Mouse (Mus musculus): ENCODE data around the gene Gpr174. TPM values are rescaled to one million over a fixed set of nuclear protein-coding genes. Genes with fewer than 3 reads are reported as not detected.
"Not testable (repeated sequence)": the region's sequence is repeated elsewhere in the genome, so short reads cannot be mapped to it uniquely, and the experiment has no call there.

Gpr174 gene
- polyA plus RNA-seq (2012; ENCODE audit: insufficient read depth, insufficient read length, missing spikeins): not detected in 2 replicates

DNA sequence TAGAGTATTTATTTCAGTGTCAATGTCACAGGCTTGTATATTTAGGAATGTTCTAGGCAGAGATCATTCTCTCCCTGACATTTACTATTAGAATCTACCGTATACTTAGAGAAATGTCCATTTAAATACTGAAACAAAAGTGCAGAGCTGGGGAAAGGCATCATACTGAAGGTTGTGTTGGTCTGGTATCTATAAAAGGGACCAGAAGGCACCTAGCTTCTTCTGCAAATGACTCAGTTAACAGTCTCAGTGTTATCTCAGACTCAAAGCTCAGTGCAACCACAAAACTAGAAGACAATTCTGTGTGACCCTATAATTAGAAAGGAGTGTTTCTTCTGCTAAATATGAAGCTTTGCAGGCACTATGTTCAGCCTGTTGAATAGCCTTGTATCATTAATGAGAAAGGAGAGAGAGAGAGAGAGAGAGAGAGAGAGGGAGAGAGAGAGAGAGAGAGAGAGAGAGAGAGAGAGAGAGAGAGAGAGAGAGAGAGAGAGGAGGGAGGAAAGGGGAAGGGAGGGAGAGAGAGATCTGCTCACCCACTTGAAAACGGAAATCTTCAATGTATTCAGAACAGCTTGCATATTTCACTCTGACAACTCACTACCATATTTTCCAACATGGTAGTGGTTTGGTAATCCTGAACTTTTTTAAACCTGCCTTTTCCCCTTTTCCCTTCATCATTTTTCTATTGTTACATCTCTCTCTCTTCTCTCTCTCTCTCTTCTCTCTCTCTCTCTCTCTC is at the start of gene Gpr174:
Gene Gpr174, plus strand, starts transcription at position 393 of the 742 bp plus-strand sequence.
- Histone ChIP-seq H3K27ac (ENCODE audit: insufficient read depth, low read depth, low read length) (no peak within 1 kb of the TSS), H3K4me1 (ENCODE audit: control insufficient read depth, insufficient read depth, low read length) (peaks cover 3% of the 10 kb centered on the region; the same call in 1 of the 2 replicates), H3K4me3 (ENCODE audit: insufficient read depth, low read length) (no peak within 1 kb of the TSS)
- TF ChIP-seq CTCF (IDR thresholded peaks at IDR 0.05; ENCODE audit: low read depth, low read length): no peak
- TF ChIP-seq POLR2A (IDR thresholded peaks at IDR 0.05; ENCODE audit: borderline replicate concordance, low read depth, low read length): no peak

DNA sequence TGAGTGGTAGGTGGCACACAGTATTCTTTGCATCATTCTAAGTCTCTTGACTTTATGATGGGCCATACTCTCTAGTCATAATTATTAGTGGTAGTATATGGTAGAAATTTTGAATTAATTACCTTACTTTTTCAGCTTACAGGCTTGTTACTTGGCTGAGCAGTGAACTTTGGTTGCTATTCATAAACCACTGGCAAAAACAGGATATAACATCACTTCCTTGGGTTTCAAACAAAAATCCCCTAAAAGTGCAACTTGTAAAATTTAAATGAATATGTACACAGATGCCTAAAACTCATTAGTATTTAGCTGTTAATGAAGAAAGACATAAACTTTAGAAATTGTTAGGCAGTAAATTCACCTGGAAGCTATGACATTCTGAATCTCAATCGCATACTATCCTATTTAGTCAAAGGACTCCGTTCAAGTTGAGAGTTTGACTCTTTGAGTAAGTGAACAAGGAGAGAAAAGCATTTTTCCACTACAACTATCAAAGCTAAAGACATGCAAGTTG is 38.0 kb upstream of the Gpr174 start:
- Histone ChIP-seq H3K4me1 (ENCODE audit: control insufficient read depth, insufficient read depth, low read length) (peaks cover 3% of the 10 kb centered on the region; the same call in 1 of the 2 replicates), H3K4me3 (ENCODE audit: insufficient read depth, low read length) (no peak overlapping the region), H3K27ac (ENCODE audit: insufficient read depth, low read depth, low read length) (no peak overlapping the region; the same call in 1 of the 2 replicates)
- TF ChIP-seq CTCF (IDR thresholded peaks at IDR 0.05; ENCODE audit: low read depth, low read length) (no peak), POLR2A (IDR thresholded peaks at IDR 0.05; ENCODE audit: borderline replicate concordance, low read depth, low read length) (no peak)

GRCm38 (mm10) chrX:107224846-107225245 is 30.8 kb upstream of the Gpr174 start:
- H3K4me1 ChIP-seq (ENCODE audit: control insufficient read depth, insufficient read depth, low read length): peaks cover 5% of the 10 kb centered on the region
- TF ChIP-seq CTCF (IDR thresholded peaks at IDR 0.05; ENCODE audit: low read depth, low read length) (no peak), POLR2A (IDR thresholded peaks at IDR 0.05; ENCODE audit: borderline replicate concordance, low read depth, low read length) (no peak)
- H3K27ac ChIP-seq (ENCODE audit: insufficient read depth, low read depth, low read length): peak overlapping the region; percentile 33; the same call in 1 of the 2 replicates
- no peak overlapping the region for H3K4me3 ChIP-seq (ENCODE audit: insufficient read depth, low read length)

DNA sequence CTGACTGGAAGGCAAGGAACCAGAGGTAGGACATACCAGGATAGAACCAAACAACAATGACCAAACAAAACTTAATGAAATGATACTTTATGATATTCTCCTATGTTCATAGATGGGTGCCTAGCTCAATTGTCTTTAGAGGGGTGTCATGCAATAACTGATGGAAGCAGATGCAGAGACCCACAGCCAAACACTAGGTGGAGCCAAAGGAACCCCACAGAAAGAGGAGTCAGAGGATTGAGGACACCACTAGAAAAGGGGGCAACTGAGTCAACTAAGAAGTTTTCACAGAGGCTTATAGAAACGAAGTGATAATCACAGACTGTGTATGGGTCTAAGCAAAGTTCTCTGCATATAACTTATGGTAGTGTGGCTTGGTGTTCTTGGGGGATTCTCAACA is 24.5 kb upstream of the Gpr174 start:
- no peaks in the 10 kb centered on the region for H3K4me1 ChIP-seq (ENCODE audit: control insufficient read depth, insufficient read depth, low read length)
- no peak overlapping the region for H3K27ac ChIP-seq (ENCODE audit: insufficient read depth, low read depth, low read length)
- TF ChIP-seq CTCF (IDR thresholded peaks at IDR 0.05; ENCODE audit: low read depth, low read length) (no peak), POLR2A (IDR thresholded peaks at IDR 0.05; ENCODE audit: borderline replicate concordance, low read depth, low read length) (no peak)
- H3K4me3 ChIP-seq (ENCODE audit: insufficient read depth, low read length): no peak overlapping the region

DNA sequence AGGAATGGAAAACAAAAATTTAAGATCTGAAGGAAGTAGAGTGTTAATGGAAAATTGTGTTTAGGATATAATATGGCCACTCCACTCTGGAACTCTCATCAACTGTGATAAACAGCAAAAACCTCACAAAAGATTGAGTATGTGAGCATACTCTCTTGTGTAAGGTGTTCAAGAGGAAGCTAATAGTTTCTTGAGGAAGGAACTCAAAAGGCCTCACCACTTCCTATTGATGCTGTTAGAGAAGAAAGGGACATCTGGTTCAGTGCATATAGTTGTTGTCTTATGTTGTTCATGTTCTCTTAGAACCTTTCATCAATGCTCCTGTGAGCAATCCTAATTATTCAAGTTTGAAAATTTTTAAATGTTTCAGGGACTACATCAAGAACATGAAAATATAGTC is 21.0 kb upstream of the Gpr174 start:
- H3K4me1 ChIP-seq (ENCODE audit: control insufficient read depth, insufficient read depth, low read length): no peaks in the 10 kb centered on the region
- TF ChIP-seq CTCF (IDR thresholded peaks at IDR 0.05; ENCODE audit: low read depth, low read length): no peak
- TF ChIP-seq POLR2A (IDR thresholded peaks at IDR 0.05; ENCODE audit: borderline replicate concordance, low read depth, low read length): no peak
- no peak overlapping the region for H3K27ac ChIP-seq (ENCODE audit: insufficient read depth, low read depth, low read length)
- H3K4me3 ChIP-seq (ENCODE audit: insufficient read depth, low read length): no peak overlapping the region

- H3K4me3 ChIP-seq (ENCODE audit: insufficient read depth, low read length): no peak overlapping the region
- TF ChIP-seq CTCF (IDR thresholded peaks at IDR 0.05; ENCODE audit: low read depth, low read length): no peak
- TF ChIP-seq POLR2A (IDR thresholded peaks at IDR 0.05; ENCODE audit: borderline replicate concordance, low read depth, low read length): no peak
- H3K27ac ChIP-seq (ENCODE audit: insufficient read depth, low read depth, low read length): no peak overlapping the region
- H3K4me1 ChIP-seq (ENCODE audit: control insufficient read depth, insufficient read depth, low read length): no peaks in the 10 kb centered on the region
Observed at GRCm38 (mm10) chrX:107236461-107236860, 19.2 kb upstream of the Gpr174 start.

DNA sequence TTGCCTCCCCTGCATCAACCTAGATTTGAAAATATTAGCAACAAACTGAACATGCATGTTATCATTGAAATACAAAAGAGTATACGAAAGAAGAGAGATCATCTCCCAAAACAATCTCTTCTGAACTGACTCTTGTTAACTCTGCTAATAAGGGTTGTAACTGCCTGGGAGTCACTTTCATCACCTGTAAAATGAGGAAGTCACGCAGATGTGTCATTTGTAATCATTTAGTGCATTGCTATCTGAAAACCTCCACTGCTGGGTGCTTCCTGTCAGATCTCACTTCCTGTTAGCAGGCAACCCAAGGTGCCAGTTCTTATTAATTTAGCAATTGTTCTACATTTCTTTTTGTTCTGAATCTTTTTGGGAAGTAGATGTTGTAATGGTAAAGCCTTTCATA is 5.3 kb upstream of the Gpr174 start:
- Histone ChIP-seq H3K27ac (ENCODE audit: insufficient read depth, low read depth, low read length) (peak overlapping the region; percentile 33; the same call in 1 of the 2 replicates), H3K4me1 (ENCODE audit: control insufficient read depth, insufficient read depth, low read length) (peaks cover 4% of the 10 kb centered on the region; the same call in 1 of the 2 replicates), H3K4me3 (ENCODE audit: insufficient read depth, low read length) (no peak overlapping the region)
- TF ChIP-seq POLR2A (IDR thresholded peaks at IDR 0.05; ENCODE audit: borderline replicate concordance, low read depth, low read length) (no peak), CTCF (IDR thresholded peaks at IDR 0.05; ENCODE audit: low read depth, low read length) (no peak)

DNA sequence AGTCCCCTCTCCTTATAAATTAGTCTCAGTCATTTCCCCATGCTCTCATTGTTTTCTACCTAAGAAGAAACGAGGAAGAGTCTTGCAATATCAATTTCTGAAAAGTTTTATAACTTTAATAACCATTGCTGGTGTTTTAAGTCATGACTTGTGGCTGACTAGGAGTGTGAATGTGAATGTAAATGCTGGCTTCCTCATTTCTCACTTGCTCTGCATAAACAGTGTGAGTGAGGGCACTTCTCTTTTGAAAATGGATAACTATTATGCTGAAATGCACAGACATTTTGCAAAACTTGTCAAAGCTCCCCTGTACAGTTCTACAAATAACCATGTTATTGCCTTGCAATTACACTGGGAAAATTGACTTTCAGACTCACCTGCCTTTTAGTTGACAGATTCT is 8.9 kb downstream of the Gpr174 start:
- no peak overlapping the region for H3K4me3 ChIP-seq (ENCODE audit: insufficient read depth, low read length)
- H3K27ac ChIP-seq (ENCODE audit: insufficient read depth, low read depth, low read length): peak overlapping the region; percentile 45
- TF ChIP-seq POLR2A (IDR thresholded peaks at IDR 0.05; ENCODE audit: borderline replicate concordance, low read depth, low read length) (no peak), CTCF (IDR thresholded peaks at IDR 0.05; ENCODE audit: low read depth, low read length) (no peak)
- H3K4me1 ChIP-seq (ENCODE audit: control insufficient read depth, insufficient read depth, low read length): no peaks in the 10 kb centered on the region

DNA sequence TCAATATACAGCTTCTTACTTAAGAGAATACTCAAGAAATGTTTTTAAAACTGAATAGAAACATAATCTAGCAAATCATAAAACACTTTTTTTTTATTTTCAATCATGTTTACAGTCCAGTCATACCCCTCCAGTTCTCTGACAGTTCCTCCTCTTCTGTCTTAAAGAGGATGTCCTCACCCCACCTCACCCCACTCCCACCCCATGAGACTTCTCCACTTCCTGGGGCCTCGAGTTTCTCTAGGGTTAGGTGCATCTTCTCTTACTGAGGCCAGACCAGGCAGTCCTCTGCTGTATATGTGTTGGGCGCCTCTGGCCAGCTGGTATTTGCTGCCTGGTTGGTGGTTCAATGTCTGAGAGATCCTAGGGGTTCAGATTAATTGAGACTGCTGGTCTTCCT is 21.9 kb downstream of the Gpr174 start:
- H3K4me3 ChIP-seq (ENCODE audit: insufficient read depth, low read length): no peak overlapping the region
- no peaks in the 10 kb centered on the region for H3K4me1 ChIP-seq (ENCODE audit: control insufficient read depth, insufficient read depth, low read length)
- TF ChIP-seq CTCF (IDR thresholded peaks at IDR 0.05; ENCODE audit: low read depth, low read length): no peak
- no peak overlapping the region for H3K27ac ChIP-seq (ENCODE audit: insufficient read depth, low read depth, low read length)

- no peak overlapping the region for H3K4me3 ChIP-seq (ENCODE audit: insufficient read depth, low read length)
- H3K4me1 ChIP-seq (ENCODE audit: control insufficient read depth, insufficient read depth, low read length): no peaks in the 10 kb centered on the region
- no peak for TF ChIP-seq CTCF (IDR thresholded peaks at IDR 0.05; ENCODE audit: low read depth, low read length)
- H3K27ac ChIP-seq (ENCODE audit: insufficient read depth, low read depth, low read length): no peak overlapping the region
Observed at GRCm38 (mm10) chrX:107284211-107284610, 28.5 kb downstream of the Gpr174 start.

- not testable (repeated sequence) for H3K4me1 ChIP-seq (ENCODE audit: control insufficient read depth, insufficient read depth, low read length); H3K4me3 ChIP-seq (ENCODE audit: insufficient read depth, low read length); H3K27ac ChIP-seq (ENCODE audit: insufficient read depth, low read depth, low read length)
Observed at GRCm38 (mm10) chrX:107297861-107298260, 42.2 kb downstream of the Gpr174 start.
